Mouse (Mus musculus) left cerebral cortex, adult 8-10 months (tissue): ENCODE results near the gene Ap3b1. TPM values are rescaled to one million over a fixed set of nuclear protein-coding genes. Genes with fewer than 3 reads are reported as not detected.

ENCODE experiments used
- DNase-seq, 2 experiments: peaks; one replicate each; pipeline ENCODE4 v3.0.0; 2022; ENCODE audit warnings: low spot score in 2 of 2
- total RNA-seq, 4 experiments: library from RNA; stranded (reverse); gene quantifications; 2 replicates each; pipeline ENCODE4 v1.2.4; 2022

The Ap3b1 gene
- total RNA-seq, 4 experiments from 2014 or later, result 45.2 to 49.9 (median 47.9) TPM

DNA sequence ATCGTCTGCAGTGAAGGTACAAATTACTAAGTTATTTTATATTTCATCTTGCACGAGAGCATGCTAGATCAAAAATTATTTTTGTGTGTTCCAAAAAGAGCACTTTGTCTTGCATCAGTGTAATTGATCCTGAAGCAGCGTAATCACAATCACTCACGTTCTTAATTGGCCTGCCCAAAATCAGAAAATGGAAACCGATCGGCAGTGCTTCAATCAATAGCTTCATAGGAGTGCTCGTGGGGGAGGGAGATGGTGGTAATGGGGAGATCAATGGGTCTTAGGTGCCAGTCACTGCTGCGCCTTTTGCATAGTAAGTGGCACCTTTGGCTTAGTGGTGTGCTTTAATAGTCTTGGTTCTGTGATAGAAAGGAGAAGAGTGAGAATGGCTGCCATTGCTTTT, 174.8 kb downstream of the Ap3b1 start:
- no peak for DNase-seq

DNA sequence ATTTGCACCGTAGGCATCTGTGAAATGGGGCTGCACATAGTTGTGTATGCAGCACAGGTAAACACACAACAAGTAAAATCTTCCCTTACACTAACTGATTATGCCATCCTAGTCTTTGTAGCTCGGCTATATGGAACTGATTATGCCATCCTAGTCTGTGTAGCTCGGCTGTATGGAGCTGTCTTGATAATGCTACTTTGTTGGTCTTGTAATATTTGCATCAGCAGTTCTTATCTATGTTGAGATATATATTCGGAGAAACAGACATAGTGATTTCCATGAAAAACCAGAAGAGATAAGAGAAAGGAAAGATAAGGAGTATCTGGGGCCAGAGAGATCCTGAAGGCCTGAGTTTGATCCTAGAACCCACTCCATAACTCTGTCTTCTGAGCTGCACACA, 178.6 kb downstream of the Ap3b1 start:
- no peak for DNase-seq

GRCm38 (mm10) chr13:94539851-94540646, 181.3 kb downstream of the Ap3b1 start:
- no peak for DNase-seq

GRCm38 (mm10) chr13:94542061-94542460, 183.3 kb downstream of the Ap3b1 start:
- DNase-seq, result no peak

DNA sequence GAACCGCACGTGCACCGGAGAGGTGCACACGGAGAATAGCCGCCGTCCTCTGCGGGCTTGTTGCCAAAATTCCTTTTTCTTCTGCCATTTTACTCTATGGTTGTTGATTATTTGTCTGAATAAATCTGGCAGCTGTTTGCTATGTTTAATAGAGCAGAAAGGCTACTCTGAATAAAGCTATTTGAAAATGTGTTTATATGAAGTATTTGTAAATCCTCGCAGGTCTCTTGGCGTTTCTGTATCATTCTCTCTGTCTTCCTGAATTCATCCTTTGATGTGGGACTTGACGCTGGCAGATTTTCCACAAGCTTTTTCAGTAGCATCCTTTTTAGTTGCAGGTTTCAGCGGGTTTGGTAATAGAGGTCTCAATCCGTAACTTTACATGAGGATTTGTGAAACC, 185.5 kb downstream of the Ap3b1 start:
- no peak for DNase-seq

- no peak for DNase-seq
Observed at GRCm38 (mm10) chr13:94545739-94546138, 187.0 kb downstream of the Ap3b1 start.

DNA sequence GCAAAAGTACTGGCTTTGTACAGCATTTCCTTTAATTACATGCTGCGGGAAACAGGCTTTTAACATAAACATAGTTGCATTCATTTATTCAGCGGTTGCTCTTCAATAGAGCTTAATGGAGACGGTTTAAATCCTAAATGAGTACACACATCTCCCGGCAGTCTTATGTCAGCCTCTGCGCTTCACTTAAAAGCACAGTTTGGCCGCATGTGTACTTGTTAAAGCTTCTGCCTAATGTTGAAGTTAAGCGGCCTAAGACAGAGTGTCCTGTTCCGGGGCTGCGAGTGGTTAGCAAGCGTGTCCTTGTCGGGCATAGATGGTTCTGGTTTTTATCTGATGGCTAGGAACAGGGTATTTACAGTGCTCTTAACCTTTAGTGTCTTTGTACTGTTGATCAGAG, 187.5 kb downstream of the Ap3b1 start:
- no peak for DNase-seq

GRCm38 (mm10) chr13:94549580-94549979, 190.8 kb downstream of the Ap3b1 start:
- no peak for DNase-seq

DNA sequence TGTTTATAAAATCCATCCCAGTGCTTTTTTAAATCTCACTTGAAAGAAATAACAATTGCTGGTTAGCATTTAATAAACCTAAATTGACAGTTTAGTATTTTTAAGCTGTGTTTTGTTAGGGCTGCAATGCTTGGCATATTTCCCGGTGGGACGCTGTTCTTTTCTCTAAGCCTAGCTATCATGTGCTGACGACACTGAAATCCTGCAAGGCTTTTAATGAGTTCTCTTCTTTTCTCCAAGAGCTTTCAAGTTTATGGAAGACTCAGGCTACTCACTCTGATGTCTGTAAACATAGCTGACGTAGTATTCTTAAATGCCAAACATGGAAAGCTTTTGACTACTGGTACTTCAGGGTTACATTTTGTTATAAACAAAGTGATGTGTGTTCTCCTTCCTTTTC, 191.3 kb downstream of the Ap3b1 start:
- no peak for DNase-seq

DNA sequence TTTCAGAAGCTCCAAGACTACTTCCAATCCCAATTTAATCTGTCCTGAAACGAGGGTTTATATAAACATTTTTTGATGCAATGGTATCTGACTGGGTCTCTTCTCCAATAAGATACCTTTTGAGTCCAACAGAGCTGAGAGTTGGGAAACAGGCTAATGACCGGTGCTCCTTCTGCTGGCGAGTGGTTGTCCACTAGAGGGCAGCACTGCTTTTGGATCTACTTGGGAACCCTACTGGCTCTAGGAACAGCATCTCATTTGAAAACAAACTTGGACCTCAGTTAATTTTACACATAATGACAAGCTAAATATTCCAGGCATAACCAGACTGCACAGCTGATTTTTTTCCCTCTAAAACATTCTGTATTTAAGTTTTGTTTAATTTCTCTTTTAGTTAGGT, 201.3 kb downstream of the Ap3b1 start:
- peak; percentile 51 to 60 for DNase-seq

- DNase-seq, result no peak
Observed at GRCm38 (mm10) chr13:94560878-94561277, 202.1 kb downstream of the Ap3b1 start.

DNA sequence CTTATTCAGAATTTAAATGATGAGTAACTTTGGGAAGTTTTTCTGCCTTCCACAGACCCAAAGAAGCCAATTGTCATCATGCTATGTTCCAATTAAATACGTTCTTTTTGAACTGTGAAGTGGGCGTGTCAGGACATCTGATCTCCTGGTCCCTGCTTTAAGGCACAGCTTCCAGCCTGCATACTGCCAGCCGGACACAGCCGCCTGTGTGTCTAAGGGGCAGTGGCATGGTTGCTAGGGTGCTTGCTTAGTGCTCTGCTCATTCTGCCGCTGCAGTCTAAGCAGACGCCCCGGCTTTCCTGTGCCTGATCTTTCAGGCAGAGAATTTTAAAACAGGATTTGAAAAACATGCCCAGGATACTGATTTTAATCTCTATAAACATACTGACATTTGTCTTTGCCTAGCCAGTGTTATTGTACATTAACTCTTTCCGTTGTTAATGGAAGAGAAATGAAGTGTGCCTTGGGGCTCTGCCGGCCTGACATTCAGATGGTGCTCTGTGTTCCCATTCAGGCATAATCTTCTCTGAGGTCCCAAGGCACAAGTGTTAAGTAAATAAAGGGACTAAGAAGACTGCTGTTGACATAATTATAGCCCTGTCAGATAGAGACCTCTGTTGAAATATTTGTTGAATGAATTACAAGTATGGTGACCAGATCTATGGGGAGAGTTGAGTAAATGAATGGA, 204.0 kb downstream of the Ap3b1 start:
- DNase-seq, result no peak

DNA sequence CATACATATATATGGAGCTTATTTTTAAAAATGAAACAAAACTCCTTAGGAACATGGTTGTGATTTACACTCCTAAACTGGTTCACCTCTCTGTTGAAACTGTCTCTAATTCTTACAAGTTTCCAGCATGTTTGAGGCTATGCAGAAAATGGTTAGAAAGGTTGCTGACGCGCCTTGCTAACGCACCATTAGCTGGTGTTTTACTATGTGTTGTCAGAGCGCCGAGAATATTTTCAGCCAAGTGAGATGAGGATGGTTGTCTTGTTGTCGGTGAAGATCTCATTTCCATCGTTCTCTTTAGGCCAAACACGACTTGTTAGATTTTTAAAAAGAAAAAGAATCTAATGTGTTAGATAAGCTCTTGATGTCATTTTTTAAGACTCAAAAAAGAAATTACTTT, 205.1 kb downstream of the Ap3b1 start:
- DNase-seq, result no peak

DNA sequence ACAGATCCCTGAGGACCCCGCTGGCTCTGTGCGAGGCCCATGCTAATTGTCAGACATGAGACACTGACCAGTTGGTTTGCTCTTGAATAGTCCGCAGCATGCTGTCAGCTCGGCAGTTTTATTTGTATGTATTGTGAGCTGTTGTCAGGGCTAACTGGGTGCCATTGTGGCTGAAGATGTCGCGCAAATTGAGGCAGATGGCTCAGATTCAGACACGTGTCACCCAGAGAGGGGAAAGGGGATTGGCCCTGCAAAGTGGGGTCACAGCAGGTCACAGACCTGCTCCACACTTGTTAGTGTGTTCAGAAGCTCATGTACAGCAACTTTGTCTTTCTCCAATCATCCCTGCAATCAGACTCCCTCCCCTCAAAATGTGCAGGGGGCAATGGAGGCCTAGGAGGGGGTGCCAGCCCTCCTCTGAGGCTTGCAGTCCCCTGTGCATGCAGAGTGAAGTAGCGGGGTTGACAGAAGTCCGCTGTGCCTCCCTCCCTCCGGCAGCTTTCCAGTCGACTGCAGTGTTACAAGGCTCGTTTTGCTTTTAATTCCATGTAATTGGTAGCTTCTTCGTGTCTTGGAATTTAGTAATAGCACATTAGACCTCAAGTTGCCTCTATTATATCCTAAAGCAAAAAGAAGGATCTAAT, 205.7 kb downstream of the Ap3b1 start:
- no peak for DNase-seq

GRCm38 (mm10) chr13:94565176-94565575, 206.4 kb downstream of the Ap3b1 start:
- DNase-seq, result no peak

DNA sequence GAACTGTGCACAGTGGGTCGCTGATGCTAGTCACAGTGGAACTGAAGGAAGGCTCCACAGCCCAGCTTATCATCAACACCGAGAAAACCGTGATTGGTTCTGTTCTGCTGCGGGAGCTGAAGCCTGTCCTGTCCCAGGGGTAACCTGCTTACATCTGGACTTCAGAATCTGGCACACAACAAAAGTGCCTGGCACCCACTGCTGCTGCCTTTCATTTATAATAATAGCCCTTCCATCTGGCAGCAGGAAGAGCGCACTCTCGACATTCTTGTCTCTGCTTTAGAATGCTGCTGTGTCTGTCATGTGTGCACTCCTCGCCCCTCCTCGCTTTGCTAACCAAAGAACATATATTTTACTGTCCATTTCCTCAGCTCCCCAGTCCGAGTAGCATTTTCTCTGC, 206.9 kb downstream of the Ap3b1 start:
- DNase-seq, result no peak

- no peak for DNase-seq
Observed at GRCm38 (mm10) chr13:94567739-94568138, 209.0 kb downstream of the Ap3b1 start.

GRCm38 (mm10) chr13:94571001-94571400, 212.2 kb downstream of the Ap3b1 start:
- no peak for DNase-seq

DNA sequence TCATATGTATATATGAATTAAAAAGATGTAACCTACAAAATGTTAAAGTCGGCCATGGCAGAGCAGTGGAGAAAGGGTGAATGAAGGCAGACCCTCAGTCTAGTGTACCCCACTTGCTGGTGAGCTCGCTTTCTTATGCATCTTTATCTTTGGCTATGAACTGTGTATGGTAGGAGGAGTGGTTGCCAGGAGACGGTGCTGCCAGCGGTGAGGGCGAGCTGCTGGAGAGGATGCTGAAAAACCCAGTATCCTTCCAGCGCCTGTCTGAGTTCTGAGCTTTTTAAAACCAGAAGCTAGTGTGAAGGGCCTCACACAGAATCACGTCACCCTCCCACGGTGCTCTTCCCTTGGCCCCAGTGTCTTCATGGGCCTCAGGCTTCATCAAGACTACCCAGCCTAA, 214.6 kb downstream of the Ap3b1 start:
- peak in 1 of 2 experiments; percentile 62 for DNase-seq

- DNase-seq, result no peak
Observed at GRCm38 (mm10) chr13:94573833-94574232, 215.1 kb downstream of the Ap3b1 start.

DNA sequence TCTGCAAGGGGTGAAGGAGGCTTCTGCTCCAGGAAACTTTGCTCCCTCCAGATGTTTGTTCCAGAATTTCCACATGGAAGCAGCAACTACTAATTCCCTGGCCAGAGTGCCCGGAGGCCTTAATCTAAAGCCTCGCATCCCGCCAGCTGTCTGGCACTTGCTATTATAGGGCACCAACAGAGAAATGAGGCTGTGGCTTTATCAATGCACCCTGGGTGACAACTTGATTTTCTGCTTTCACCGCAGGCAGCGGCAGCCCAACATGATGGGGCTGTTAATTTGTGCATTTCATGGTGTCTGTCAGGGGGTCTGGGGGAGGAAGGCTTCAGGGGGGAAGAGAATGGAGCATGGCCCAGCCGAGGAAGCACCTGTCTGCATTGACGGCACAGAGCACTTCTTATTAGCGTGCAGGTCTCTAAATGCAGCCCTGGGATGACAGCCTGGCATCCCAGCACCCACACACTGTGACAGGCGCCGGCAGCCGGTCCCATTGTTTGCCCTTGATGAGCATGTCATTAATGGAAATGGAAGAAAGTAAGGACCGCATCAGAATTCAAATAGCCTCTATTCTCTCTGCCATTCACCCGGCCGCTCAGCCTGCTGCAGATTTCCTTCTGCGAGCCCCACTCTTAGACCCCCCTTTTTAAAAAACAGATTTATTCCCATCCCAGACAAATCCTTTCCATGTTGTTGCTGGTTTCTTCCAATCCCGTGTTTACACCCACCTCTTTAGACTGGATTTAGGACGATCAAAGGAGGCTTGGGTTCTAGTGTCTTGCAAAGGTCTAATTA, 217.0 kb downstream of the Ap3b1 start:
- DNase-seq, result no peak
